Mouse (Mus musculus) heart, adult 11 months (tissue): ENCODE measurements around the gene Slc39a2.

Experiments used
- DNase-seq: peaks from one replicate; pipeline ENCODE4 v3.0.0; 2022

The Slc39a2 gene

GRCm38 (mm10) chr14:51932092-51933020 is 39.7 kb downstream of the Slc39a2 start:
- DNase-seq = peak; percentile 65

- no peak for DNase-seq
Measured at GRCm38 (mm10) chr14:51939005-51939404, 46.3 kb downstream of the Slc39a2 start.

- peak; percentile 95 for DNase-seq
Measured at GRCm38 (mm10) chr14:51940944-51941560, 48.4 kb downstream of the Slc39a2 start.

GRCm38 (mm10) chr14:51941577-51941976 is 48.9 kb downstream of the Slc39a2 start:
- no peak for DNase-seq

- no peak for DNase-seq
Measured at GRCm38 (mm10) chr14:51942236-51942635, 49.5 kb downstream of the Slc39a2 start.

DNA sequence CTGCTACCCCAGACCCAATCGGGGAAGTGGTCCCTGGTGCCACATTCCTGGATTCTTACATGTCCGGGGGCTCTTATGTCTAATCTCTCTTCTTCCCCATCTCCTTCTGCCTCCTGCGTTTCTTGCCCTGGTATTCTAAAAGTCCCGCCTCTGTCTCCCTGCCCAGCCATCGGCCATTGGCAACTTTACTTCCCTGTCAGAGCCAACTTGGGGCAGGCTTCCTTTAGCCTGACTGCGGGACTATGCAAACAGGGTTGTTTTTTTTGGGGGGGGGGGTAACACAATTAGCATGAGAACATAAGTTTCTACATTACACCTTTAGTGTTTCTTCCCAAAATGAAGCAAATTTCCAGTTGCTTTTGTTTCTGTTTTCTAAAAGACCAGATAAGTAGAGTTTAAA is 50.6 kb downstream of the Slc39a2 start:
- no peak for DNase-seq
